Mouse (Mus musculus): ENCODE results near the gene Dennd1a. TPM values are rescaled to one million over a fixed set of nuclear protein-coding genes. Genes with fewer than 3 reads are reported as not detected.

The Dennd1a gene
- total and polyA plus RNA-seq, 2 experiments, result 13.0 to 14.5 TPM

DNA sequence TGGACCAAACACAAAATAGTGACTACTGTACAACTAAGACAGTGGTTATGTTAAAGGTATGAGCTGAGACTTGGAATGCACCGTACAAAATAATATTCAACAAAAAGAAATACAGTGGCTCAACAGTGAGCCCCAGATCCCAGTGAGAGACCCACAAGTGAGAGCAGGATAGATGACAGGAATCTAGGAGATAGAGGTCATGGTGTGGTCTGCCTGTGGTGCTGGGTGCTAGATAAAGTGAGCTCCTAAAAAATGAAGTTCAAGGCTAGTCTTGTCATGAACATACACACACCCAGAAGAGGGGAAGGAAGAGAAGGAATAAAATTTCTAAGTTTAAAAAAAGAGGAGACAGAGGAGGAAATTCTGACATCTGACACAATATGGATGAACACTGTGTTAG is 95.2 kb downstream of the Dennd1a start:
- Histone ChIP-seq H3K4me1 (ENCODE audit: control insufficient read depth, insufficient read depth, low read length) (no peaks in the 10 kb centered on the region), H3K79me2 (ENCODE audit: control insufficient read depth, insufficient read depth, low read length) (peaks cover 3% of the 10 kb centered on the region; the same call in 1 of the 2 replicates), H3K27me3 (ENCODE audit: control insufficient read depth, insufficient read depth, low read length) (no peaks in the 10 kb centered on the region), H3K27ac (replicated peaks; ENCODE audit: insufficient read depth, low read depth, low read length) (no peak overlapping the region), H3K9ac (ENCODE audit: low read depth, low read length) (no peak overlapping the region), H3K4me3 (ENCODE audit: insufficient read depth, low read depth, low read length) (no peak overlapping the region), H3K36me3 (ENCODE audit: control insufficient read depth, insufficient read depth, low read length) (no peaks in the 10 kb centered on the region)
- TF ChIP-seq POLR2A (IDR thresholded peaks at IDR 0.05; ENCODE audit: extremely low read depth, insufficient read depth, low read length), result no peak
- no peak for TF ChIP-seq CTCF (IDR thresholded peaks at IDR 0.05; ENCODE audit: low read depth, low read length)
- WGBS, result 100% methylated on average over 1 of the region's 1 CpGs
- no peak for DNase-seq (ENCODE audit: extremely low read depth, low read depth, low spot score)

DNA sequence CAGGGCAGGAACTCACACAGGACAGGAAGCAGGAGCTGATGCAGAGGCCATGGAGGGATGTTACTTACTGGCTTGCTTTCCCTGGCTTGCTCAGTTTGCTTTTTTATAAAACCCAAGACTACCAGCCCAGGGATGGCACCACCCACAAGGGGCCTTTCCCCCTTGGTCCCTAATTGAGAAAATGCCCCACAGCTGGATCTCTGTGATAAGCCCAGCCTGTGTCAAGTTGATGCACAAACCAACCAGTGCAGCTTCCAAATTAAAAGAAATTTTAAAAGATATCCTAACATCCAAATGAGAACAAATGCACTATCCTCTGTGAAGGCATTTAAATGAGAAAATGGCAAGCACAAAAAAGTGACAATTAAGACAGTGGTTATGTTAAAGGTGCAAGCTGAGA is 95.6 kb downstream of the Dennd1a start:
- Histone ChIP-seq H3K27me3 (ENCODE audit: control insufficient read depth, insufficient read depth, low read length) (no peaks in the 10 kb centered on the region), H3K9ac (ENCODE audit: low read depth, low read length) (no peak overlapping the region), H3K36me3 (ENCODE audit: control insufficient read depth, insufficient read depth, low read length) (no peaks in the 10 kb centered on the region), H3K4me1 (ENCODE audit: control insufficient read depth, insufficient read depth, low read length) (no peaks in the 10 kb centered on the region), H3K4me3 (ENCODE audit: insufficient read depth, low read depth, low read length) (no peak overlapping the region), H3K27ac (replicated peaks; ENCODE audit: insufficient read depth, low read depth, low read length) (no peak overlapping the region), H3K79me2 (ENCODE audit: control insufficient read depth, insufficient read depth, low read length) (peaks cover 3% of the 10 kb centered on the region; the same call in 1 of the 2 replicates)
- no peak for DNase-seq (ENCODE audit: extremely low read depth, low read depth, low spot score)
- no peak for TF ChIP-seq POLR2A (IDR thresholded peaks at IDR 0.05; ENCODE audit: extremely low read depth, insufficient read depth, low read length)
- TF ChIP-seq CTCF (IDR thresholded peaks at IDR 0.05; ENCODE audit: low read depth, low read length), result no peak

- Histone ChIP-seq H3K4me1 (ENCODE audit: control insufficient read depth, insufficient read depth, low read length) (no peaks in the 10 kb centered on the region), H3K9ac (ENCODE audit: low read depth, low read length) (no peak overlapping the region), H3K79me2 (ENCODE audit: control insufficient read depth, insufficient read depth, low read length) (no peaks in the 10 kb centered on the region; the same call in 1 of the 2 replicates), H3K4me3 (ENCODE audit: insufficient read depth, low read depth, low read length) (no peak overlapping the region), H3K36me3 (ENCODE audit: control insufficient read depth, insufficient read depth, low read length) (no peaks in the 10 kb centered on the region), H3K27me3 (ENCODE audit: control insufficient read depth, insufficient read depth, low read length) (no peaks in the 10 kb centered on the region), H3K27ac (replicated peaks; ENCODE audit: insufficient read depth, low read depth, low read length) (no peak overlapping the region)
- DNase-seq (ENCODE audit: extremely low read depth, low read depth, low spot score), result no peak
- peak; percentile 70 for TF ChIP-seq CTCF (IDR thresholded peaks at IDR 0.05; ENCODE audit: low read depth, low read length)
- TF ChIP-seq POLR2A (IDR thresholded peaks at IDR 0.05; ENCODE audit: extremely low read depth, insufficient read depth, low read length), result no peak
- WGBS, result 83% methylated on average over 2 of the region's 2 CpGs
Measured at GRCm38 (mm10) chr2:38186438-38186837, 100.8 kb downstream of the Dennd1a start.

DNA sequence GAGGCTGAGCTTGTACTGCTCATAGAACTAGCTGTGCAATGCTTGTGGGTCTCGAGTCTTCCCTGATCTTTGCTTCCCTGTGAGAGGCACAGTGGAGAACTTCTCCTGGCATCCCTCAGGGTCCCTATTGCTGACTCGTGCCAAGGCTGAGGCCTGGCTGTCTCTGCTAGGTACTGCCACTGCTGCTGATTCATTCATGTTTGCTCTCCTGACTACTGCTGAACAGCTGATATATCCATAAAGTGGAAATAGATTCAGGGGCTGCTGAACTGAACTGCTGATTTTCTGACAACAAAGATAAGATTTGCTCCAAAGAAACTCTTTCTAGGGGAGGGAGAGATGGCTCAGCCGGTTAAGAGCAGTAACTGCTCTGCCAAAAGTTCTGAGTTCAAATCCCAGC is 102.2 kb downstream of the Dennd1a start:
- DNase-seq (ENCODE audit: extremely low read depth, low read depth, low spot score), result no peak
- no peak for TF ChIP-seq CTCF (IDR thresholded peaks at IDR 0.05; ENCODE audit: low read depth, low read length)
- TF ChIP-seq POLR2A (IDR thresholded peaks at IDR 0.05; ENCODE audit: extremely low read depth, insufficient read depth, low read length), result no peak
- Histone ChIP-seq H3K4me3 (ENCODE audit: insufficient read depth, low read depth, low read length) (no peak overlapping the region), H3K27ac (replicated peaks; ENCODE audit: insufficient read depth, low read depth, low read length) (no peak overlapping the region), H3K79me2 (ENCODE audit: control insufficient read depth, insufficient read depth, low read length) (no peaks in the 10 kb centered on the region; the same call in 1 of the 2 replicates), H3K9ac (ENCODE audit: low read depth, low read length) (no peak overlapping the region), H3K4me1 (ENCODE audit: control insufficient read depth, insufficient read depth, low read length) (no peaks in the 10 kb centered on the region), H3K27me3 (ENCODE audit: control insufficient read depth, insufficient read depth, low read length) (no peaks in the 10 kb centered on the region), H3K36me3 (ENCODE audit: control insufficient read depth, insufficient read depth, low read length) (no peaks in the 10 kb centered on the region)
- 91% methylated on average over 3 of the region's 3 CpGs for WGBS

DNA sequence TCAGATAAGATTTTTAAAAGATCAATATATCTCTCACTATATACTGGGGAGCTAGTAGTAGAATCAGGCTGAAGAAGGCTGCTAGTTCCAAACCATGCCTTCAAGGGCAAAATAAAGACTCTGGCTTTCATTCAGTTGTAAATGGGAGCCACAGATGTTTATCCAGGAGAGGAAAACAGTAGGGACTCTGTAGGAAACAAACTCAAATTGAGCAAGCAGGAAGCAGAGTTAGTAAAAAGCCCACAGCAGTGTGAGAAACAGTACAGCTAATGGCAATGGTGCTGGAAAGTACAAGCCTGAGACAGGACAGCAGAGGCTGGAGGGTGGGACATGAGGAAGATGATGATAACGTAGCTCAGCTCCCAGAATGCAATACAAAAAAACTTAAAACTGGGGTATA is 103.3 kb downstream of the Dennd1a start:
- no peak overlapping the region for H3K4me3 ChIP-seq (ENCODE audit: insufficient read depth, low read depth, low read length)
- no peaks in the 10 kb centered on the region; the same call in 1 of the 2 replicates for H3K79me2 ChIP-seq (ENCODE audit: control insufficient read depth, insufficient read depth, low read length)
- no peaks in the 10 kb centered on the region for H3K36me3 ChIP-seq (ENCODE audit: control insufficient read depth, insufficient read depth, low read length)
- DNase-seq (ENCODE audit: extremely low read depth, low read depth, low spot score), result no peak
- H3K9ac ChIP-seq (ENCODE audit: low read depth, low read length), result no peak overlapping the region
- H3K4me1 ChIP-seq (ENCODE audit: control insufficient read depth, insufficient read depth, low read length), result no peaks in the 10 kb centered on the region
- TF ChIP-seq CTCF (IDR thresholded peaks at IDR 0.05; ENCODE audit: low read depth, low read length), result no peak
- no peak for TF ChIP-seq POLR2A (IDR thresholded peaks at IDR 0.05; ENCODE audit: extremely low read depth, insufficient read depth, low read length)
- no peaks in the 10 kb centered on the region for H3K27me3 ChIP-seq (ENCODE audit: control insufficient read depth, insufficient read depth, low read length)
- 91% methylated on average over 1 of the region's 1 CpGs for WGBS
- no peak overlapping the region for H3K27ac ChIP-seq (replicated peaks; ENCODE audit: insufficient read depth, low read depth, low read length)

DNA sequence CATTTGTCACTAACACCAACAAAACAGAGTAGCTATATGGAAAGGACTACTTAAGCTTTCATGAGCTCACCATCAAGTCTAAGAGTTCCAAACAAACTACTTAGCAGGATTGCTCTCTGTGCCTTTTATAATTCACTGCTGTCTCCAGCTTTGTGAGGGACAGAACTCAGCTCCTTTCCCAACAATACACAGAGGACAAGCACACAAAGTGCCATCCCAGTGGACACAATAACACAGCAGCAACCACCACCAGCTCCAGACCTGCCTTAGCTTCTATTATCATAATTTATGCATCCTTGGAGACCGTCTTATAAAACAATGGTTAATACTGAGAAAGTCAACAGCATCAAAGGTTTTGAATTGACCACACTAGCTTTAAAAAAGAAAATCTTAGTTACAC is 104.9 kb downstream of the Dennd1a start:
- Histone ChIP-seq H3K36me3 (ENCODE audit: control insufficient read depth, insufficient read depth, low read length) (no peaks in the 10 kb centered on the region), H3K79me2 (ENCODE audit: control insufficient read depth, insufficient read depth, low read length) (no peaks in the 10 kb centered on the region; the same call in 1 of the 2 replicates), H3K4me3 (ENCODE audit: insufficient read depth, low read depth, low read length) (no peak overlapping the region), H3K27ac (replicated peaks; ENCODE audit: insufficient read depth, low read depth, low read length) (no peak overlapping the region), H3K4me1 (ENCODE audit: control insufficient read depth, insufficient read depth, low read length) (no peaks in the 10 kb centered on the region), H3K9ac (ENCODE audit: low read depth, low read length) (no peak overlapping the region), H3K27me3 (ENCODE audit: control insufficient read depth, insufficient read depth, low read length) (no peaks in the 10 kb centered on the region)
- no peak for DNase-seq (ENCODE audit: extremely low read depth, low read depth, low spot score)
- no peak for TF ChIP-seq CTCF (IDR thresholded peaks at IDR 0.05; ENCODE audit: low read depth, low read length)
- no peak for TF ChIP-seq POLR2A (IDR thresholded peaks at IDR 0.05; ENCODE audit: extremely low read depth, insufficient read depth, low read length)
- 91% methylated on average over 1 of the region's 1 CpGs for WGBS

Data from liver, adult 2 months (tissue).